Mouse (Mus musculus): ENCODE measurements around the gene Osbpl9. TPM values are rescaled to one million over a fixed set of nuclear protein-coding genes. Genes with fewer than 3 reads are reported as not detected.

Gene Osbpl9
- polyA plus RNA-seq, 1 experiment from 2014 or later, result 57.2 TPM

GRCm38 (mm10) chr4:109191598-109191997, 10.5 kb downstream of the Osbpl9 start:
- peak overlapping the region; percentile 54 for H3K4me2 ChIP-seq (ENCODE audit: low read depth, low read length)
- no peaks in the 10 kb centered on the region for H3K27me3 ChIP-seq (ENCODE audit: control insufficient read depth, insufficient read depth, low read length)
- H3K9me3 ChIP-seq (replicated peaks; ENCODE audit: control insufficient read depth, low read length), result no peaks in the 10 kb centered on the region
- peak; percentile 37 for ATAC-seq (replicated peaks; ENCODE audit: extremely low read depth, insufficient read depth, low FRiP score)
- H3K4me3 ChIP-seq (ENCODE audit: low read length), result peak overlapping the region; percentile 24
- peak overlapping the region; percentile 40; the same call in 1 of the 2 replicates for H3K9ac ChIP-seq (ENCODE audit: low read length)
- peaks cover 19% of the 10 kb centered on the region for H3K4me1 ChIP-seq (ENCODE audit: control insufficient read depth, insufficient read depth, low read length)
- no peaks in the 10 kb centered on the region for H3K36me3 ChIP-seq (ENCODE audit: control insufficient read depth, insufficient read depth)
- peak overlapping the region; percentile 82 for H3K27ac ChIP-seq (ENCODE audit: low read length)
- WGBS, result 39% methylated on average over 10 of the region's 10 CpGs

- Histone ChIP-seq H3K4me2 (ENCODE audit: low read depth, low read length) (no peak overlapping the region), H3K4me3 (ENCODE audit: low read length) (no peak overlapping the region), H3K9ac (ENCODE audit: low read length) (no peak overlapping the region), H3K27me3 (ENCODE audit: control insufficient read depth, insufficient read depth, low read length) (no peaks in the 10 kb centered on the region), H3K9me3 (replicated peaks; ENCODE audit: control insufficient read depth, low read length) (no peaks in the 10 kb centered on the region), H3K36me3 (ENCODE audit: control insufficient read depth, insufficient read depth) (no peaks in the 10 kb centered on the region), H3K4me1 (ENCODE audit: control insufficient read depth, insufficient read depth, low read length) (no peaks in the 10 kb centered on the region; the same call in 1 of the 2 replicates), H3K27ac (ENCODE audit: low read length) (no peak overlapping the region)
- 69% methylated on average over 8 of the region's 8 CpGs for WGBS
- ATAC-seq (replicated peaks; ENCODE audit: extremely low read depth, insufficient read depth, low FRiP score), result no peak
Measured at GRCm38 (mm10) chr4:109185616-109186405, 16.3 kb downstream of the Osbpl9 start.

GRCm38 (mm10) chr4:109175677-109176076, 26.4 kb downstream of the Osbpl9 start:
- H3K27ac ChIP-seq (ENCODE audit: low read length), result no peak overlapping the region
- ATAC-seq (replicated peaks; ENCODE audit: extremely low read depth, insufficient read depth, low FRiP score), result no peak
- H3K4me2 ChIP-seq (ENCODE audit: low read depth, low read length), result no peak overlapping the region
- H3K4me1 ChIP-seq (ENCODE audit: control insufficient read depth, insufficient read depth, low read length), result peaks cover 7% of the 10 kb centered on the region; the same call in 1 of the 2 replicates
- no peak overlapping the region for H3K9ac ChIP-seq (ENCODE audit: low read length)
- no peaks in the 10 kb centered on the region for H3K9me3 ChIP-seq (replicated peaks; ENCODE audit: control insufficient read depth, low read length)
- H3K27me3 ChIP-seq (ENCODE audit: control insufficient read depth, insufficient read depth, low read length), result no peaks in the 10 kb centered on the region
- no peaks in the 10 kb centered on the region for H3K36me3 ChIP-seq (ENCODE audit: control insufficient read depth, insufficient read depth)
- H3K4me3 ChIP-seq (ENCODE audit: low read length), result no peak overlapping the region

- Histone ChIP-seq H3K27ac (ENCODE audit: low read length) (no peak overlapping the region), H3K4me3 (ENCODE audit: low read length) (no peak overlapping the region), H3K4me2 (ENCODE audit: low read depth, low read length) (no peak overlapping the region), H3K27me3 (ENCODE audit: control insufficient read depth, insufficient read depth, low read length) (no peaks in the 10 kb centered on the region), H3K4me1 (ENCODE audit: control insufficient read depth, insufficient read depth, low read length) (peaks cover 7% of the 10 kb centered on the region; the same call in 1 of the 2 replicates), H3K9me3 (replicated peaks; ENCODE audit: control insufficient read depth, low read length) (no peaks in the 10 kb centered on the region), H3K36me3 (ENCODE audit: control insufficient read depth, insufficient read depth) (no peaks in the 10 kb centered on the region), H3K9ac (ENCODE audit: low read length) (no peak overlapping the region)
- no peak for ATAC-seq (replicated peaks; ENCODE audit: extremely low read depth, insufficient read depth, low FRiP score)
- WGBS, result 44% methylated on average over 7 of the region's 7 CpGs
Measured at GRCm38 (mm10) chr4:109173775-109174440, 28.2 kb downstream of the Osbpl9 start.

GRCm38 (mm10) chr4:109173369-109173768, 28.7 kb downstream of the Osbpl9 start:
- Histone ChIP-seq H3K9me3 (replicated peaks; ENCODE audit: control insufficient read depth, low read length) (no peaks in the 10 kb centered on the region), H3K27me3 (ENCODE audit: control insufficient read depth, insufficient read depth, low read length) (no peaks in the 10 kb centered on the region), H3K4me2 (ENCODE audit: low read depth, low read length) (no peak overlapping the region), H3K9ac (ENCODE audit: low read length) (no peak overlapping the region), H3K4me3 (ENCODE audit: low read length) (no peak overlapping the region), H3K4me1 (ENCODE audit: control insufficient read depth, insufficient read depth, low read length) (peaks cover 7% of the 10 kb centered on the region; the same call in 1 of the 2 replicates), H3K36me3 (ENCODE audit: control insufficient read depth, insufficient read depth) (no peaks in the 10 kb centered on the region), H3K27ac (ENCODE audit: low read length) (no peak overlapping the region)
- WGBS, result 82% methylated on average over 4 of the region's 4 CpGs
- ATAC-seq (replicated peaks; ENCODE audit: extremely low read depth, insufficient read depth, low FRiP score), result no peak

GRCm38 (mm10) chr4:109165521-109166173, 36.4 kb downstream of the Osbpl9 start:
- ATAC-seq (replicated peaks; ENCODE audit: extremely low read depth, insufficient read depth, low FRiP score), result peak; percentile 45; the same call in 1 of the 2 replicates
- 27% methylated on average over 12 of the region's 12 CpGs for WGBS
- no peak overlapping the region for H3K27ac ChIP-seq (ENCODE audit: low read length)
- no peak overlapping the region for H3K4me2 ChIP-seq (ENCODE audit: low read depth, low read length)
- no peak overlapping the region for H3K4me3 ChIP-seq (ENCODE audit: low read length)
- no peaks in the 10 kb centered on the region for H3K9me3 ChIP-seq (replicated peaks; ENCODE audit: control insufficient read depth, low read length)
- no peaks in the 10 kb centered on the region for H3K27me3 ChIP-seq (ENCODE audit: control insufficient read depth, insufficient read depth, low read length)
- peaks cover 5% of the 10 kb centered on the region; the same call in 1 of the 2 replicates for H3K36me3 ChIP-seq (ENCODE audit: control insufficient read depth, insufficient read depth)
- no peak overlapping the region for H3K9ac ChIP-seq (ENCODE audit: low read length)
- peaks cover 3% of the 10 kb centered on the region for H3K4me1 ChIP-seq (ENCODE audit: control insufficient read depth, insufficient read depth, low read length)

- Histone ChIP-seq H3K4me2 (ENCODE audit: low read depth, low read length) (peak overlapping the region; percentile 58), H3K4me1 (ENCODE audit: control insufficient read depth, insufficient read depth, low read length) (peaks cover 9% of the 10 kb centered on the region), H3K27me3 (ENCODE audit: control insufficient read depth, insufficient read depth, low read length) (no peaks in the 10 kb centered on the region), H3K4me3 (ENCODE audit: low read length) (peak overlapping the region; percentile 33), H3K9me3 (replicated peaks; ENCODE audit: control insufficient read depth, low read length) (no peaks in the 10 kb centered on the region), H3K36me3 (ENCODE audit: control insufficient read depth, insufficient read depth) (no peaks in the 10 kb centered on the region), H3K9ac (ENCODE audit: low read length) (peak overlapping the region; percentile 27), H3K27ac (ENCODE audit: low read length) (no peak overlapping the region)
- WGBS, result 26% methylated on average over 24 of the region's 24 CpGs
- ATAC-seq (replicated peaks; ENCODE audit: extremely low read depth, insufficient read depth, low FRiP score), result peak; percentile 45; the same call in 1 of the 2 replicates
Measured at GRCm38 (mm10) chr4:109156481-109157261, 45.4 kb downstream of the Osbpl9 start.

GRCm38 (mm10) chr4:109156073-109156472, 46.0 kb downstream of the Osbpl9 start:
- peaks cover 9% of the 10 kb centered on the region for H3K4me1 ChIP-seq (ENCODE audit: control insufficient read depth, insufficient read depth, low read length)
- H3K4me3 ChIP-seq (ENCODE audit: low read length), result no peak overlapping the region
- no peaks in the 10 kb centered on the region for H3K36me3 ChIP-seq (ENCODE audit: control insufficient read depth, insufficient read depth)
- 71% methylated on average over 6 of the region's 6 CpGs for WGBS
- no peaks in the 10 kb centered on the region for H3K9me3 ChIP-seq (replicated peaks; ENCODE audit: control insufficient read depth, low read length)
- H3K27ac ChIP-seq (ENCODE audit: low read length), result no peak overlapping the region
- peak overlapping the region; percentile 58 for H3K4me2 ChIP-seq (ENCODE audit: low read depth, low read length)
- ATAC-seq (replicated peaks; ENCODE audit: extremely low read depth, insufficient read depth, low FRiP score), result no peak
- no peaks in the 10 kb centered on the region for H3K27me3 ChIP-seq (ENCODE audit: control insufficient read depth, insufficient read depth, low read length)
- no peak overlapping the region for H3K9ac ChIP-seq (ENCODE audit: low read length)

All from heart, embryonic 16.5 days (tissue).